Mouse (Mus musculus) A20 (cell line): ENCODE data around the gene Papola.
A peak's percentile ranks its signal among the peaks of the same experiment; 100 is the strongest.

Experiments
- DNase-seq: peaks from one replicate; pipeline ENCODE4 v3.0.0-alpha.2; 2011; ENCODE audit warnings: low read depth, low spot score

Papola gene

GRCm38 (mm10) chr12:105784196-105784999 is at the start of gene Papola:
Papola (plus strand) TSS chr12:105784694.
- DNase-seq = peak; percentile 96

GRCm38 (mm10) chr12:105735226-105735888 is 49.1 kb upstream of the Papola start:
- DNase-seq = no peak

GRCm38 (mm10) chr12:105735889-105736251 is 48.6 kb upstream of the Papola start:
- DNase-seq = no peak

GRCm38 (mm10) chr12:105738316-105739096 is 46.0 kb upstream of the Papola start:
- no peak for DNase-seq

GRCm38 (mm10) chr12:105739656-105740055 is 44.8 kb upstream of the Papola start:
- no peak for DNase-seq

GRCm38 (mm10) chr12:105748114-105748513 is 36.4 kb upstream of the Papola start:
- DNase-seq = no peak

- no peak for DNase-seq
These were observed 30.7 kb upstream of the Papola start for GRCm38 (mm10) chr12:105753813-105754212.

GRCm38 (mm10) chr12:105757816-105758497 is 26.5 kb upstream of the Papola start:
- no peak for DNase-seq

- DNase-seq = no peak
These were observed 25.6 kb upstream of the Papola start for GRCm38 (mm10) chr12:105758911-105759310.

GRCm38 (mm10) chr12:105759849-105760478 is 24.5 kb upstream of the Papola start:
- DNase-seq = no peak

- peak; percentile 17 for DNase-seq
These were observed 23.3 kb upstream of the Papola start for GRCm38 (mm10) chr12:105761171-105761570.

- DNase-seq = no peak
These were observed 22.9 kb upstream of the Papola start for GRCm38 (mm10) chr12:105761629-105762028.

GRCm38 (mm10) chr12:105769700-105770099 is 14.8 kb upstream of the Papola start:
- DNase-seq = no peak

GRCm38 (mm10) chr12:105774871-105775270 is 9.6 kb upstream of the Papola start:
- DNase-seq = no peak

GRCm38 (mm10) chr12:105777651-105778050 is 6.8 kb upstream of the Papola start:
- DNase-seq = no peak

- no peak for DNase-seq
These were observed 693 bp downstream of the Papola start for GRCm38 (mm10) chr12:105785000-105785774.

- DNase-seq = no peak
These were observed 1.6 kb downstream of the Papola start for GRCm38 (mm10) chr12:105786113-105786512.

- no peak for DNase-seq
These were observed 3.1 kb downstream of the Papola start for GRCm38 (mm10) chr12:105787626-105788025.

- no peak for DNase-seq
These were observed 5.4 kb downstream of the Papola start for GRCm38 (mm10) chr12:105789885-105790284.

GRCm38 (mm10) chr12:105794896-105795295 is 10.4 kb downstream of the Papola start:
- peak; percentile 32 for DNase-seq
